In genomic region chr17:78496785-78497184, GRCm38 (mm10) we compare ENCODE assay signal across 13 mouse cellular contexts. TPM values are rescaled to one million over a fixed set of nuclear protein-coding genes. Genes with fewer than 3 reads are reported as not detected.
DNase-seq lines count a peak whose midpoint lies in the region; TF ChIP-seq lines count a peak whose summit lies in the region.
"Had no signal": no experiment of that assay in that cellular context is flagged by ENCODE, and none has a peak within 500 bp of the region (broad histone marks: within the 10 kb centered on the region; RNA-seq: fewer than 3 reads in every experiment).

No protein-coding gene starts in this region.

- TF ChIP-seq POLR2A in CH12.LX (IDR thresholded peaks at IDR 0.05; ENCODE audit: low read depth, low read length) = no peak
- TF ChIP-seq POLR2A in cortical plate, adult 2 months (IDR thresholded peaks at IDR 0.05; ENCODE audit: extremely low read depth, insufficient read depth, low read length) = no peak

- intact Hi-C loops in left cerebral cortex, adult 2 months (cut with DNase I) = no loop called here

- no peaks in the 10 kb centered on the region for H3K9me3 ChIP-seq in CH12.LX (replicated peaks; ENCODE audit: low read length)

- H3K79me2 ChIP-seq in CH12.LX (replicated peaks; ENCODE audit: control insufficient read depth, extremely low read depth, insufficient read depth, poor library complexity, severe bottlenecking) = no peaks in the 10 kb centered on the region

- H3K9ac ChIP-seq in CH12.LX (ENCODE audit: insufficient read depth, low read depth) = no peak overlapping the region

- peak; percentile 44 for DNase-seq in gastrocnemius, adult 18-20 months (ENCODE audit: low spot score)
- no peak for DNase-seq in gastrocnemius, postnatal 25 days
- no peak for DNase-seq in left cerebral cortex, adult 2 months (ENCODE audit: extremely low spot score in 1 of 2, low spot score in 2 of 2)
- no peak for DNase-seq in left cerebral cortex, adult 18-20 months (ENCODE audit: low spot score in 2 of 2)
- peak; percentile 8 for DNase-seq in CH12.LX (ENCODE audit: extremely low read depth)
- no peak for DNase-seq in frontal cortex, postnatal 25 days (ENCODE audit: low spot score in 2 of 2)
- DNase-seq in spleen, adult 18-20 months = no peak
- DNase-seq: adrenal gland, adult 8-10 months; cerebellum, adult 9-10 months; right cerebral cortex, postnatal 25 days; thymus, adult 18-20 months had no signal

- H3K4me2 ChIP-seq in CH12.LX (ENCODE audit: insufficient read depth, low read depth, poor library complexity, severe bottlenecking) = no peak overlapping the region

- H3K27me3 ChIP-seq in CH12.LX (replicated peaks) = no peaks in the 10 kb centered on the region

- peak; percentile 42 for TF ChIP-seq CTCF in left cerebral cortex, adult 2 months (IDR thresholded peaks at IDR 0.05)
- TF ChIP-seq CTCF in CH12.LX (conservative IDR thresholded peaks at IDR 0.05 in 1 of 2, IDR thresholded peaks at IDR 0.05 in 1 of 2; ENCODE audit: low read depth in 2 of 2, low read length in 2 of 2) = peak in 1 of 2 experiments; percentile 45; a peak in 2 of 4 replicates
- peak; percentile 29; the same call in 1 of the 2 replicates for TF ChIP-seq CTCF in cortical plate, adult 2 months (IDR thresholded peaks at IDR 0.05; ENCODE audit: extremely low read depth, insufficient read depth, low read length)

- TF ChIP-seq RAD21 in CH12.LX (IDR thresholded peaks at IDR 0.05; ENCODE audit: low read depth, low read length) = no peak; the same call in none of the 2 replicates

- H3K4me3 ChIP-seq in left cerebral cortex, adult 2 months = no peak overlapping the region
- no peak overlapping the region for H3K4me3 ChIP-seq in CH12.LX (replicated peaks in 1 of 3; ENCODE audit: low read depth in 2 of 3, low read length in 2 of 3, poor library complexity in 1 of 3)
- H3K4me3 ChIP-seq in cortical plate, adult 2 months (ENCODE audit: insufficient read depth, low read length) = no peak overlapping the region

- dilution Hi-C loops in CH12.LX (cut with MboI; ENCODE audit: extremely low pct_ligation_motif_present, extremely low pct_unique_long_range_greater_than_20kb, low sequenced_read_pairs) = no loop called here

- TF ChIP-seq EP300 in CH12.LX (IDR thresholded peaks at IDR 0.05; ENCODE audit: low read length) = no peak

- H3K4me1 ChIP-seq in CH12.LX (ENCODE audit: control insufficient read depth in 1 of 2, insufficient read depth in 2 of 2) = no peaks in the 10 kb centered on the region
- no peaks in the 10 kb centered on the region for H3K4me1 ChIP-seq in cortical plate, adult 2 months (ENCODE audit: control insufficient read depth, insufficient read depth, low read length)

- H3K36me3 ChIP-seq in CH12.LX (replicated peaks in 1 of 2; ENCODE audit: control insufficient read depth in 1 of 2, insufficient read depth in 1 of 2, low read length in 1 of 2) = no peaks in the 10 kb centered on the region

- H3K27ac ChIP-seq in left cerebral cortex, adult 2 months = no peak overlapping the region
- no peak overlapping the region for H3K27ac ChIP-seq in CH12.LX (ENCODE audit: insufficient read depth, low read depth)
- H3K27ac ChIP-seq in cortical plate, adult 2 months (ENCODE audit: insufficient read depth, low read length) = no peak overlapping the region

- in situ Hi-C loops in CH12.LX (cut with MboI; ENCODE audit: low pct_ligation_motif_present, low pct_unique_long_range_greater_than_20kb, low sequenced_read_pairs) = no loop called here

TF ChIP-seq in CH12.LX, 34 proteins besides CTCF, POLR2A, EP300 and RAD21:
- no peak for TF ChIP-seq MYC (IDR thresholded peaks at IDR 0.05; ENCODE audit: low read depth, low read length)
- TF ChIP-seq MAZ (IDR thresholded peaks at IDR 0.05; ENCODE audit: low read depth, low read length) = no peak
- TF ChIP-seq MAFK (IDR thresholded peaks at IDR 0.05; ENCODE audit: insufficient replicate concordance, low read length) = no peak
- TF ChIP-seq SMC3 (IDR thresholded peaks at IDR 0.05; ENCODE audit: low read depth, low read length) = peak; percentile 10; the same call in 1 of the 2 replicates
- TF ChIP-seq NELFE (IDR thresholded peaks at IDR 0.05; ENCODE audit: low read depth, low read length) = no peak
- TF ChIP-seq ZKSCAN1 (IDR thresholded peaks at IDR 0.05; ENCODE audit: borderline replicate concordance, low read depth, low read length) = no peak
- no peak for TF ChIP-seq KAT2A (IDR thresholded peaks at IDR 0.05; ENCODE audit: insufficient replicate concordance, low read length)
- no peak for TF ChIP-seq CHD2 (IDR thresholded peaks at IDR 0.05; ENCODE audit: low read length)
- no peak for TF ChIP-seq RCOR1 (conservative IDR thresholded peaks at IDR 0.05; ENCODE audit: low read depth, low read length)
TF ChIP-seq in CH12.LX: peak in this region for 1.

RNA-seq across cellular contexts. Expression of gene Vit, which starts 11.1 kb away (rescaled TPM):
- 1 to 10 TPM in 1 of 2 experiments, under 1 TPM in 1; 0.98 to 2.5 TPM for total RNA-seq in gastrocnemius, adult 18-20 months (2021)
- total RNA-seq in gastrocnemius, postnatal 25 days (2021) = 1 to 10 TPM; 1.8 TPM
- 1 to 10 TPM in 1 of 2 experiments, under 1 TPM in 1; 0.91 to 1.7 TPM for total RNA-seq in left cerebral cortex, adult 2 months (2021)
- total RNA-seq in left cerebral cortex, adult 18-20 months (2021) = 1 to 10 TPM in 1 of 2 experiments, under 1 TPM in 1; 0.80 to 1.2 TPM
- not detected in 2 replicates for total RNA-seq in CH12.LX (2012; rRNA removed)
- total RNA-seq in CH12.LX (2014; rRNA removed) = not detected in 2 replicates
- polyA plus RNA-seq in CH12.LX (2012; ENCODE audit: insufficient read length, low read depth) = not detected in 2 replicates
- polyA plus RNA-seq in cortical plate, adult 2 months (2012; rRNA removed) = 1.5 and 2.0 TPM in 2 replicates
- polyA plus RNA-seq: CD4-positive, CD25-positive, alpha-beta regulatory T cell, adult 4 months had no signal

Comparison
In these comparisons a context has a peak if more than half of its experiments do, and no peak if none do; other contexts are left out.
1. DNase-seq: peak in gastrocnemius, adult 18-20 months (single experiment) and CH12.LX (single experiment); none in gastrocnemius, postnatal 25 days (single experiment), left cerebral cortex, adult 2 months (0 of 2), left cerebral cortex, adult 18-20 months (0 of 2), frontal cortex, postnatal 25 days (0 of 2) and spleen, adult 18-20 months (0 of 2).